In the genomic region with DNA sequence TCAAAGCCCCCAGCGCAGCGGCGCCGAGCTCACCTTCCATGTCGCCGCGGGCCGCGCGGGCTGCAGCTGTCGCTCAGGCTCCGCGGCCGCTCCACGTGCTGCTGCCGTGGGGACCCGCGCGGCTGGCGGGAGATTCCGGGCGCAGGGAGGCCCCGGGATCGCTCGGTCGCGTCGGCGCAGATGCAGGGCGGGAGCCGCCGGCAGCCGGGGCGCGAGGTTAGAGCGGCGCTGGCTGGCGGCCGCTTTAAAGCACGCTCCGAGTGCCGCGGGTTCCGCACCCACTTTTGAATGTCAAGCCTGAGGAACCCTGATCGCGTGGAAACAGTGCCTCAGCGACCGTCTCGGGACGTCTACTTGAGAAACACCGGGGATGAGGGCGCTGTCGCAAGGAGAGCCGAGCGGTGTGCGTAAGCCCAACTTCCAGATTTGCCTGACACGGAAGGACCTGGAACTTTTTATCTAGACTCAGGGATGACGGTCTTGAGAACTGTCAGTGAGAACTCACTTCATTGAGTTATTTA, we compare ENCODE assay signal across 8 mouse cellular contexts. TPM values are rescaled to one million over a fixed set of nuclear protein-coding genes. Genes with fewer than 3 reads are reported as not detected.
DNase-seq lines count a peak whose midpoint lies in the region; ATAC-seq lines count a peak whose summit lies in the region.

A gene (minus strand): TSS at position 321 of the 521 bp plus-strand sequence.

- H3K4me3 ChIP-seq in heart, embryonic 11.5 days (ENCODE audit: low read depth, low read length) = peak within 1 kb of the TSS; percentile 49
- H3K4me3 ChIP-seq in kidney, embryonic 16.5 days (ENCODE audit: low read length) = peak within 1 kb of the TSS; percentile 46

- H3K4me1 ChIP-seq in heart, embryonic 11.5 days (ENCODE audit: control insufficient read depth, insufficient read depth, low read length) = no peaks in the 10 kb centered on the region
- H3K4me1 ChIP-seq in kidney, embryonic 16.5 days (ENCODE audit: insufficient read depth, low read length) = no peaks in the 10 kb centered on the region; the same call in 1 of the 2 replicates

- H3K27me3 ChIP-seq in heart, embryonic 11.5 days (ENCODE audit: control insufficient read depth, insufficient read depth, low read length) = peaks cover 61% of the 10 kb centered on the region
- peaks cover 65% of the 10 kb centered on the region for H3K27me3 ChIP-seq in kidney, embryonic 16.5 days (ENCODE audit: insufficient read depth, low read length)

- 1% methylated on average over 46 of the region's 58 CpGs for WGBS in heart, embryonic 11.5 days (ENCODE audit: insufficient replicate concordance)
- 1% methylated on average over 58 of the region's 58 CpGs for WGBS in kidney, embryonic 16.5 days

- 0 out of 2 replicates have a peak within 1 kb of the TSS, but pooled peaks have one; percentile 19 for H3K9ac ChIP-seq in heart, embryonic 11.5 days (ENCODE audit: low read depth, low read length)
- H3K9ac ChIP-seq in kidney, embryonic 16.5 days (replicated peaks; ENCODE audit: low read length) = peak within 1 kb of the TSS; percentile 63

- H3K27ac ChIP-seq in heart, embryonic 11.5 days (ENCODE audit: low read depth, low read length) = no peak within 1 kb of the TSS
- no peak within 1 kb of the TSS for H3K27ac ChIP-seq in kidney, embryonic 16.5 days (ENCODE audit: low read length)

- no peaks in the 10 kb centered on the region for H3K36me3 ChIP-seq in heart, embryonic 11.5 days (ENCODE audit: control insufficient read depth, insufficient read depth, low read length)
- no peaks in the 10 kb centered on the region for H3K36me3 ChIP-seq in kidney, embryonic 16.5 days (ENCODE audit: insufficient read depth, low read length)

- DNase-seq in layer of hippocampus, adult 11-12 months (ENCODE audit: low spot score) = peak; percentile 7
- no peak for DNase-seq in layer of hippocampus, adult 9-10 months (ENCODE audit: low spot score)
- DNase-seq in cerebellum, postnatal 36 days = peak; percentile 11 to 14
- peak; percentile 51 for DNase-seq in lung, postnatal 25 days (ENCODE audit: low spot score)
- DNase-seq in retina, postnatal 7 days (ENCODE audit: low read depth, low spot score) = peak; percentile 46
- DNase-seq in thymus, postnatal 4 days = peak; percentile 85

- peak within 1 kb of the TSS; percentile 83 for H3K4me2 ChIP-seq in heart, embryonic 11.5 days
- H3K4me2 ChIP-seq in kidney, embryonic 16.5 days (replicated peaks; ENCODE audit: low read depth, low read length) = peak within 1 kb of the TSS; percentile 71

- no peaks in the 10 kb centered on the region for H3K9me3 ChIP-seq in heart, embryonic 11.5 days (replicated peaks; ENCODE audit: control insufficient read depth, low read length)
- H3K9me3 ChIP-seq in kidney, embryonic 16.5 days (ENCODE audit: low read length) = no peaks in the 10 kb centered on the region

- ATAC-seq in heart, embryonic 11.5 days (replicated peaks; ENCODE audit: insufficient number of reproducible peaks, low FRiP score, low TSS enrichment) = no peak
- ATAC-seq in kidney, embryonic 16.5 days (ENCODE audit: low FRiP score, low TSS enrichment) = peak; percentile 46; the same call in 1 of the 2 replicates

RNA-seq across cellular contexts. Expression of the gene that starts here (rescaled TPM):
- polyA plus RNA-seq in heart, embryonic 11.5 days (2014; fragmentation: Nextera tagmentation; extraction: Ambion mirVana) = 0.13 TPM in 1 of 2 replicates, not detected in the other
- polyA plus RNA-seq in kidney, embryonic 16.5 days (2015; fragmentation: Nextera tagmentation; extraction: Ambion mirVana) = 0.44 and 0.54 TPM in 2 replicates

Comparison
In these comparisons a context has a peak if more than half of its experiments do, and no peak if none do; other contexts are left out.
1. Peak in ATAC-seq, H3K4me3 ChIP-seq, H3K9ac ChIP-seq and H3K4me2 ChIP-seq in kidney, embryonic 16.5 days; RNA of the gene not detected or under 1 TPM.